Mouse (Mus musculus) kidney, adult 2 months (tissue): ENCODE results near the gene Cpeb1. TPM values are rescaled to one million over a fixed set of nuclear protein-coding genes. Genes with fewer than 3 reads are reported as not detected.
A peak's percentile ranks its signal among the peaks of the same experiment; 100 is the strongest.

ENCODE experiments used
- DNase-seq: peaks from one replicate; pipeline ENCODE4 v3.0.0; 2021
- H3K27ac ChIP-seq: fragments of 200-500 bp; 2 replicates; pipeline ENCODE4 v1.5.1; 2012; ENCODE audit warnings: low read depth, low read length, control low read depth, inconsistent platforms; ENCODE audit not compliant: insufficient read depth
- H3K27me3 ChIP-seq: fragments of 200-500 bp; replicated peaks from 2 replicates; pipeline ENCODE4 v1.6.1; 2012; ENCODE audit warnings: mild to moderate bottlenecking, moderate library complexity, low read length, inconsistent platforms; ENCODE audit not compliant: control insufficient read depth, insufficient read depth
- H3K36me3 ChIP-seq: fragments of 200-500 bp; 2 replicates; pipeline ENCODE4 v1.6.1; 2012; ENCODE audit warnings: mild to moderate bottlenecking, moderate library complexity, low read length, inconsistent platforms; ENCODE audit not compliant: control insufficient read depth, insufficient read depth
- H3K4me1 ChIP-seq: fragments of 200-500 bp; 2 replicates; pipeline ENCODE4 v1.6.1; 2011; ENCODE audit warnings: low read length; ENCODE audit not compliant: control insufficient read depth, insufficient read depth
- H3K4me3 ChIP-seq: fragments of 200-500 bp; 2 replicates; pipeline ENCODE4 v1.5.1; 2011; ENCODE audit warnings: mild to moderate bottlenecking, low read depth, low read length, control low read depth; ENCODE audit not compliant: insufficient read depth
- CTCF ChIP-seq: fragments of 200-500 bp; conservative IDR thresholded peaks from 2 replicates; pipeline ENCODE4 v1.5.1; 2011; ENCODE audit warnings: low read depth, mild to moderate bottlenecking, control low read depth, low read length, moderate library complexity, mixed read lengths; ENCODE audit not compliant: insufficient read depth, insufficient read length
- POLR2A ChIP-seq: fragments of 200-500 bp; IDR thresholded peaks from one replicate; pipeline ENCODE4 v1.6.1; 2011; ENCODE audit warnings: low read depth, low read length, control low read depth
- WGBS: fragments of 180-500 bp; shearing (Covaris S2); methylation state at CpG from one replicate; pipeline ENCODE4 v1.1.7; 2018; 5-methylcytosine and 5-hydroxymethylcytosine counted together
- polyA plus RNA-seq: library from polyadenylated mRNA; depleted of rRNA; stranded (reverse); fragments of >200 nt; gene quantifications from 2 replicates; pipeline ENCODE4 v1.2.3, GENCODE M21; 2012

The Cpeb1 gene
- polyA plus RNA-seq, 1 experiment, result 13.5 TPM

- no peak for TF ChIP-seq POLR2A
- TF ChIP-seq CTCF, result no peak
- Histone ChIP-seq H3K36me3 (no peaks in the 10 kb centered on the region; the same call in 1 of the 2 replicates), H3K27ac (no peak overlapping the region), H3K4me3 (no peak overlapping the region), H3K27me3 (no peaks in the 10 kb centered on the region), H3K4me1 (no peaks in the 10 kb centered on the region)
- DNase-seq, result no peak
- WGBS, result 76% methylated on average over 10 of the region's 10 CpGs
Measured at GRCm38 (mm10) chr7:81327661-81328060, 127.6 kb downstream of the Cpeb1 start.

GRCm38 (mm10) chr7:81326859-81327258 is 128.4 kb downstream of the Cpeb1 start:
- WGBS, result 85% methylated on average over 6 of the region's 6 CpGs
- DNase-seq, result no peak
- Histone ChIP-seq H3K4me1 (no peaks in the 10 kb centered on the region), H3K27me3 (no peaks in the 10 kb centered on the region), H3K4me3 (no peak overlapping the region), H3K36me3 (no peaks in the 10 kb centered on the region; the same call in 1 of the 2 replicates), H3K27ac (no peak overlapping the region)
- TF ChIP-seq POLR2A (no peak), CTCF (no peak)

GRCm38 (mm10) chr7:81326043-81326442 is 129.2 kb downstream of the Cpeb1 start:
- H3K27me3 ChIP-seq, result no peaks in the 10 kb centered on the region
- H3K4me1 ChIP-seq, result no peaks in the 10 kb centered on the region
- no peak overlapping the region for H3K27ac ChIP-seq
- whole genome bisulfite sequencing, result 88% methylated on average over 12 of the region's 12 CpGs
- no peak for DNase-seq
- no peak overlapping the region for H3K4me3 ChIP-seq
- TF ChIP-seq CTCF (no peak), POLR2A (no peak)
- H3K36me3 ChIP-seq, result no peaks in the 10 kb centered on the region; the same call in 1 of the 2 replicates

DNA sequence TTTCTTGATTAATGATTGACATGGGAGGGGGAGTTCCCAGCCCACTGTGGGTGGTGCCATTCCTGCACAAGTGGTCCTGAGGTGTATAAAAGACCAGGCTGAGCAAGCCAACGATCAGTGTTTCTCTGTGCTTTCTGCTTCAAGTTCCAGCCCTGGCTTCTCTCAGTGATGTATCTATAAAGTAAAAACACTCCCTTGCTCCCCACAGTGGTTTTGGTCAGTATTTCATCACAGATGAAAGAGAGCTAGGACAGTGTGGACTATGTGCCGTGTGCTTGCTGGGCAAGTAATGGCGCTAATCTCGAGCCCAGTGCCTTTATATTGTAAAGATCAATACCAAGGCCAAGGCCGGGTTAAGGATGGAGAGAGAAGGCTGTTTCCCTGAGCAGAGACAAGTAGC is 133.5 kb downstream of the Cpeb1 start:
- H3K27me3 ChIP-seq, result no peaks in the 10 kb centered on the region
- no peak overlapping the region for H3K4me3 ChIP-seq
- no peak overlapping the region for H3K27ac ChIP-seq
- DNase-seq, result no peak
- H3K4me1 ChIP-seq, result no peaks in the 10 kb centered on the region
- WGBS, result 67% methylated on average over 5 of the region's 5 CpGs
- H3K36me3 ChIP-seq, result no peaks in the 10 kb centered on the region; the same call in none of the 2 replicates
- TF ChIP-seq POLR2A (no peak), CTCF (no peak)

GRCm38 (mm10) chr7:81319749-81320148 is 135.5 kb downstream of the Cpeb1 start:
- Histone ChIP-seq H3K4me3 (no peak overlapping the region), H3K4me1 (no peaks in the 10 kb centered on the region), H3K36me3 (no peaks in the 10 kb centered on the region; the same call in none of the 2 replicates), H3K27ac (no peak overlapping the region), H3K27me3 (no peaks in the 10 kb centered on the region)
- TF ChIP-seq POLR2A, result no peak
- 60% methylated on average over 6 of the region's 6 CpGs for WGBS
- DNase-seq, result no peak

- no peaks in the 10 kb centered on the region; the same call in none of the 2 replicates for H3K36me3 ChIP-seq
- TF ChIP-seq POLR2A, result no peak
- no peak for TF ChIP-seq CTCF
- H3K27ac ChIP-seq, result no peak overlapping the region
- H3K4me3 ChIP-seq, result no peak overlapping the region
- H3K4me1 ChIP-seq, result no peaks in the 10 kb centered on the region
- H3K27me3 ChIP-seq, result no peaks in the 10 kb centered on the region
- WGBS, result 59% methylated on average over 8 of the region's 8 CpGs
- peak; percentile 31 for DNase-seq
Measured at GRCm38 (mm10) chr7:81315583-81315982, 139.7 kb downstream of the Cpeb1 start.

DNA sequence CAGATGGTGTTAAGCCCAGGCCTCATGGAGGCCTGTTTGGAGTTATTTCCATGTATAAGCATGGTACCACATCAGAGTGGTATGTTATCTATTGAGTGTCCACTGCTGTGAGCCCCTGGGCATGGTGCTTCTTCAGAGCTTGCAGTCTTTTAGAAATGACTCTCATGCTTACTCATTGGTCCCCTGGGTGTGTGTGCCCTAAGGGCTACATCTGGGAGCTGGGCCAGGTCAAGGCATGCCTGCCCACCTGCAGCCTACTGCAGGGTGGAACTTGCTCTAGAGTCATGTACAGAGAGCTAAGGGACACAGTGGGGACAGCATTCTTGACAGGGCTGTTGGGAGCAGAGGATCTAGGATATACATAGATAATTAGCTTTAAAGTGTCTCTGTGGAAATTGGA is 143.7 kb downstream of the Cpeb1 start:
- TF ChIP-seq POLR2A (no peak), CTCF (no peak)
- no peaks in the 10 kb centered on the region for H3K36me3 ChIP-seq
- no peaks in the 10 kb centered on the region for H3K4me1 ChIP-seq
- H3K27ac ChIP-seq, result no peak overlapping the region
- H3K4me3 ChIP-seq, result no peak overlapping the region
- no peak for DNase-seq
- no peaks in the 10 kb centered on the region for H3K27me3 ChIP-seq

GRCm38 (mm10) chr7:81311130-81311529 is 144.1 kb downstream of the Cpeb1 start:
- Histone ChIP-seq H3K27ac (no peak overlapping the region), H3K36me3 (no peaks in the 10 kb centered on the region), H3K27me3 (no peaks in the 10 kb centered on the region), H3K4me1 (no peaks in the 10 kb centered on the region), H3K4me3 (no peak overlapping the region)
- 97% methylated on average over 1 of the region's 1 CpGs for WGBS
- no peak for TF ChIP-seq CTCF
- TF ChIP-seq POLR2A, result no peak
- DNase-seq, result no peak
